Mouse (Mus musculus) heart, adult 18-20 months (tissue): ENCODE measurements around the gene Plekhm1. TPM values are rescaled to one million over a fixed set of nuclear protein-coding genes. Genes with fewer than 3 reads are reported as not detected.

Source experiments
- DNase-seq, 2 experiments: peaks; one replicate each; pipeline ENCODE4 v3.0.0; 2021 to 2022; ENCODE audit warnings: mixed read lengths in 1 of 2
- total RNA-seq, 2 experiments: library from RNA; stranded (reverse); gene quantifications; 2 replicates each; pipeline ENCODE4 v1.2.3; 2021

Plekhm1 gene
- total RNA-seq, 2 experiments from 2014 or later = 10.8 to 12.8 TPM

DNA sequence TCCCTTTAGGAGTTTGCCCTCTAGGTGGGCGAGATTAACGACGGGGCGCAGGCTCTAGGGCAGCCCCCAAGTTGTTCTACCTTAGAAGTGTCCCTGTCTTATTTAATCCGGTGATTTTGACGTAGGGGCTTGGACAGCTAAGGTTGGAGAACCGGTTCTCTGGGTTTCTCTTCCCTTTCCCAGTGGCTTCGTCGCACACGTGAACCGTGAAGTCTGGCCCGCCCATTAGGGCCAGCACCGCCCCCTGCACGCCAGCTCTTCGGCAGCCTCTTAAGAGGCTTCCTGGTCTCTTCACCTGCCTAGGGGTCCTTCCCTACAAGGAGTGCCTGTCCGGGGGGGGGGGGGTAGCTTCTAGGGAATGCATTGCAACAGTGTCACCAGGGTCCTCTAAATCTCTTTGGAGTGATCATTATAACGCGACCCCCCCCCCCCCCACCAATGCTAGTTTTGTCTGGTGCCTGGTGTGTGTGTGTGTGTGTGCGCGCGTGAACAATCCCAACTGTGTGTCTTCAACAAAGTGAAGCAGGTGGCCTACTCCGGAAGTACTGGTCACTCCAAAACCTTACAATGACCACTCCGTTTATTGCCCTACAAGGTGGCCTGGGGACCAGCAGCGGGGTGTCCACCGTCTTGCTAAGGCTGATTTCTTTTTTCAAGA is 51.0 kb downstream of the Plekhm1 start:
- DNase-seq = peak in 1 of 2 experiments; percentile 40

DNA sequence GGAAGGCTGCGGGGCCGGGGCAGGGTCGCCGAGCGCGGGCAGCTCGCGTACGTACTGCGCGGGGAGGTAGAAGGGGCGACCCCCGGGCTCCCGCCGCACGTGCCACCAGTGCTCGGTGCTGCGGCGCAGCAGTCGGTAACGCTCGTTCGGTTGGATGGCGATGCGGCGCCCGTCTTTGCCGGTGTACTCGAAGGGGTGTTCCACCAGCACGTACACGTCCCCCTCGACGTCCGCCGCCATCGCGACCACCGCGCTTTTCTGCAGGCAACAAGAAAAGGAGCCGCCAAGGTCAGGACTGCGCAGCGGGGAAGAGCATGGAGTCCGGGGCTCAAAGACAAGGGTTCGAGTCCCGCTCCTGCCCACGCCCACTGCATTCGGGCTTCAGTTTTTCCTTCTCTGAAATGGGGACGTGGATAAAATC is 51.8 kb downstream of the Plekhm1 start:
- DNase-seq = no peak

DNA sequence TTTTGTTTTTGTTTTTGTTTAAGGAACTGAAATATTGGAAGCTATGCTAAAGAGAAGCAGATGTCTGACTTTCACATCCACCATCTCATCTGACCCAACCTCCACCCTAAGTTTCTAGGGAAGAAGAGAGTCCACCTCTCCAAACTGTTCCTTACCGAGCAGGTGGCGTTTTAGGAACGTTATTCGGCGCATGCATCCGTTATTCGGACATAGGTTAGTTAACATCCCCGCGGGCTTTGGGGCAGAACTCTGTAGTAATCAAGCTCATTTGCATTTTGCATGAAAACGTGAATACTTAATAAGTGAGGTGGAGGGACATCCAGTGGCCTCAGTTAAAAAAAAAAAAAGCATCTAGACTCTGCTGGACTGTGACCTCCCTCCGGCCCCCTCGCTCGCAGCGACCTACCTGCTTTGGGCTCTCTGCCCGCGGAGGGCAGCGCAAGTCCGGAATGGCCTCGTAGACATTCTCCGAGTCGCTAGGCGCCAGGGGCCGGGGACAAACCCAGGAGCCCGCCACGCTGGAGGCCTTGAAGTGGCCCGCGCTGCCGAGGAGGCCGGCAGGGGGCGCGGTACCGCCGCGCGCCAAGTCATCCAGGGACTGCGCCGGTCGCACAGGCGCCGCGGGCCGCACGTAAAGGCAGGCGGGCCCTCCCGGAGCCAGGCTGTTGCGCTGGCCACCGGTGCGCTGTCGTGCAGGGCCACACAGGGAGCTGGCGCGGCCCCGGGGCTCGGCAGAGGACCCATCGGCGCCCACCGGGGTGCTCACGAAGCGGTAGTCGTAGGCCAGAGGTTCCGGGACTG is 52.4 kb downstream of the Plekhm1 start:
- peak; percentile 90 for DNase-seq

GRCm38 (mm10) chr11:103359122-103359521 is 53.4 kb downstream of the Plekhm1 start:
- peak; percentile 79 to 84 for DNase-seq

GRCm38 (mm10) chr11:103358316-103358715 is 54.2 kb downstream of the Plekhm1 start:
- DNase-seq = peak; percentile 52 to 82

GRCm38 (mm10) chr11:103357710-103358109 is 54.8 kb downstream of the Plekhm1 start:
- no peak for DNase-seq

- no peak for DNase-seq
Observed at GRCm38 (mm10) chr11:103356938-103357670, 55.4 kb downstream of the Plekhm1 start.

GRCm38 (mm10) chr11:103356032-103356571 is 56.4 kb downstream of the Plekhm1 start:
- DNase-seq = no peak

- DNase-seq = no peak
Observed at GRCm38 (mm10) chr11:103355251-103355650, 57.2 kb downstream of the Plekhm1 start.

DNA sequence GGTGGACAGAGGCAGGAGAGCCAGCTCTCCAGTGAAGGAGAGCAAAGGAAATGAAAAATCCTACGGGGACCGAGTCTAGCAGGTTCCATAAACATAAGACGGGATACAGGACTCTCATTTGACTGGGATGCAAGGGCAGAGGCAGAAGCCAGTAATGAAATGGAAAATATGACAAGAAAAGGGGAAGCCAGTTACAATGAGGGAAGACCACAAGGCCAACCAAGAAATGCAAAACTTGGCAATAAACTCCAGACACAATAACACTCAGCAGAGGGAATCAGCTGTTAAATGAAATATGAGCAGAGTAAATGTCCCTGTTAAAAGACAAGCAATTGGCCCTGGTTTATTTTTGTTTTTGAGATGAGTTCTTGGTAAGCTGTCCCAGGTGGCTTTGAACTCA is 58.5 kb downstream of the Plekhm1 start:
- no peak for DNase-seq

DNA sequence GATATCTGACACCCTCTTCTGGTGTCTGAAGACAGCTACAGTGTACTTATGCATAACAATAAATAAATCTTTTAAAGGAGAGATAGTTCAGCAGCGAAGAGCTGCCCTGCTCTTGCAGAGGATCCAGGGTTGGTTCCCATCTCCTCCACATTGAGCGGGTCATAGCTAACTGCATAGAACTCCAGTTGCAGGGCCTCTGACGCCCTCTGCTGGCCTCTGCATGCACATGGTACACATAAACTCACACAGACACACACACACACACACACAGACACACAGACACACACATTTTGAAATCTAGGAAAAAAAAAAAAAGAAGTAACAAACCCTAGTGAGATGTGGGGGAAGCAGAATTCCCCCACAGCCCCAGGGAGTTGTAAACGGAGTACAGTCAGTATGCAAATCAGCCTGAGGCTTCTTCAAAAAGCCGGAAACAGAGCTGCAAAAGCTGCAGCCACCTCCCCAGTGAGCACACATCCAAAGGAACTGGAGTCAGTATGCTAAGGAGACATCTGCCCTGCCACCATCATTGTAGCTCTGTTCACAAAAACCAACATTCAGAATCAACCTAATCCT is 60.2 kb downstream of the Plekhm1 start:
- no peak for DNase-seq

GRCm38 (mm10) chr11:103350711-103351315 is 61.7 kb downstream of the Plekhm1 start:
- DNase-seq = no peak

DNA sequence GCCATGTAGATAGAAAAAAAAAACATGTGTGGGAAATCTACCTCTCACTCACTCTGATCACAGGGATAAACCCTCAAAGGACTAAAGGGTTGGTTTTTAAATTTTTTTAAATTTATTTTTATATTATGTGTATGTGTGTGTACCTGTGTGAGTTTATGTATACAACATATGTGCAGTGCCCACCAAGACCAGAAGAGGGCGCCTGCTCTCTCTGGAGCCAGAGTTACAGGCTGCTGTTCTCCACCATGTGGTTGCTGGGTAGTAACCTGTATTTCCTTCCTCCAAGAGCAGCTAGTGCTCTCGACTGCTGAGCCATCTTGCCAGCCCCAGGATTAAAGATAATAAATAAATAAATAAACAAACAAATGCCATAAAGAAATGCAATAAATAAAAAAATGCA is 62.8 kb downstream of the Plekhm1 start:
- no peak for DNase-seq

DNA sequence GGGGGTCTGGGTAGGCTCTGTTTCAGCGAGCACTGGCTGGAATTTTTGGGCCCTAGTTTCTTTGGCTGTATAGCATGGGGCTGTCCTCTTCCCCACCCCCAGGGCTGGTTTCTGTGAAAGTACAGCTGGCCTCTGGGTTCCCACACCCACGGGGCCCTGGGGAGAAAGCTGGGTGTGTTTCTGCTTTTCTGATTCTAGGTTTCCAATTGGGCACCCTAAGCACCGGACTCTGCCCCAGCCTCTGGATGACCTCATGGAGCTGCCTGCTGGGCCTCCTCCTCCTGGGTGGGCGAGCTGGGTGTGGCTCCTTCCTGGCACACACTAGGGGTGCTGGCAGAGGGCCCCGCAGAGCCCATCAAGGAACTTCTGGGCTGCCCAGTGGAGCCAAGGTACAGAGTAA is 65.8 kb downstream of the Plekhm1 start:
- peak; percentile 62 to 79 for DNase-seq

DNA sequence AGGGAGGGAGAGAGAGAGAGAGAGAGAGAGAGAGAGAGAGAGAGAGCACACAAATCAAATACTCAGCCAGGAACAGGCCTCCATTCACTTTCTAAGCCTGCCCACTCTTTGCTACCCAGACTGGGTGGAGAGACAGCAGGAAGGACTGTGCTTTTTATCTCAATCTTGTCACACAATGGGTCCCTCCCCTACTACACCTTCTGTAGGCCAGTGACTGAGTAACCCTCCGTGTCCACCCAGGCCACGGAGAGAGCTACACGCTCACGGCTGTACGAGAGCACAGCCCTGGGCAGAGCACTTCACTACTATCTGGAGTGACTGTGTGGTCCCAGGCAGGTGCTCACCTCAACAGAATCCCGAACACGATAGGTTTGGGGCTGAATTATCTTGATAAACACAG is 66.3 kb downstream of the Plekhm1 start:
- DNase-seq = no peak

DNA sequence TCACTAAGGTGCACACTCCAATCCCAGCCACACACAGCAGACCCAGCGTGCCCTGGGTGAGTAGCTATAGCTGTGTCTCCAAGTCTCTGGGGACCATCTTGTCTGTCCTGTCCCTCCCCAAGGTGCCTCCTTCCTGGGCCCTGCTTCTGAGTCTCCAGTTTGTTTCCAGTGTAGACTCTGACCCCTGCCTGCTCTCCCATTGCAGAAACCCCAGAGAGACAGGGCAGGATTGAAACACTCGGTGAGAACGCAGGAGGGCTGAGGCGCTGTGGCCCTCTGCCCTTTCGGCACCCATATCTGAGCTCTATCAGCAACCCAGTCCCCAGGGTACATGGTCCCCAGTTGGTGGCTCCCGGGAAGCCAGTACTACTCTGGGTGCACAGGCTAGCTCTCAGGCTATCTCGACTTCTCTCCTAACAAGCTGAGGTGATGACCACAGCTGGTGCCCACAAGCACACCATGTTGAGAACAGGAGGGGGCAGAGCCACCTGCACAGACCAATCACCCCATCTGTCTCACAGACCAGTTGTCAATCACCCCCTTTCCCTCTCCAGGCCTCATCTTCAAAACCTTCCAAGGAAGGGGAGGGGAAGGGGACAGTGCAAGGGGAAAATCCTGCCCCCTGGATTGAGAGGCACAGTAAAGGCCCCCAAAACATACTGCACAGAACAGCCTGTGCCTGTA is 66.9 kb downstream of the Plekhm1 start:
- DNase-seq = no peak

- DNase-seq = no peak
Observed at GRCm38 (mm10) chr11:103344494-103345332, 67.8 kb downstream of the Plekhm1 start.

GRCm38 (mm10) chr11:103343881-103344280 is 68.6 kb downstream of the Plekhm1 start:
- no peak for DNase-seq

DNA sequence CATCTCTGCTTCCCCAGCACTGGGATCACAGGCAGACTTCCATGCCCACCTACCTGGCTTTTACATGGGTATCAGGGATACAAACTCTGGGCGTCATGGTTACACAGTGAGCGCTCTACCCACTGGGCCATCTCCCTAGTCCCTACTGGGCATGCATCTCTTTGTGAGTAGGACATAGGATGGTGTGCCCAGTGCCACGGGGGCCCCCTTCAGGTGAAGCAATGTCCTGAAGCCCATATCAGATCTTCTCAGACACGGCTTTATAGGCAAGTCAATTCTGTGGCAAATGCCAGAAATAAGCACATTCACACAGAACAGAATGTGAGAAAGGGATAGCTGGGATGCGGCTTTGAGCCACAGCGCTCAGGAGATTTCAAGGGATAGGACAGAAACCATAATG is 69.4 kb downstream of the Plekhm1 start:
- no peak for DNase-seq

GRCm38 (mm10) chr11:103340677-103341076 is 71.8 kb downstream of the Plekhm1 start:
- DNase-seq = no peak
